Mouse (Mus musculus): ENCODE data around the gene Ssr4. TPM values are rescaled to one million over a fixed set of nuclear protein-coding genes. Genes with fewer than 3 reads are reported as not detected.

Gene Ssr4
- polyA plus RNA-seq, 1 experiment from 2014 or later = 400 TPM

DNA sequence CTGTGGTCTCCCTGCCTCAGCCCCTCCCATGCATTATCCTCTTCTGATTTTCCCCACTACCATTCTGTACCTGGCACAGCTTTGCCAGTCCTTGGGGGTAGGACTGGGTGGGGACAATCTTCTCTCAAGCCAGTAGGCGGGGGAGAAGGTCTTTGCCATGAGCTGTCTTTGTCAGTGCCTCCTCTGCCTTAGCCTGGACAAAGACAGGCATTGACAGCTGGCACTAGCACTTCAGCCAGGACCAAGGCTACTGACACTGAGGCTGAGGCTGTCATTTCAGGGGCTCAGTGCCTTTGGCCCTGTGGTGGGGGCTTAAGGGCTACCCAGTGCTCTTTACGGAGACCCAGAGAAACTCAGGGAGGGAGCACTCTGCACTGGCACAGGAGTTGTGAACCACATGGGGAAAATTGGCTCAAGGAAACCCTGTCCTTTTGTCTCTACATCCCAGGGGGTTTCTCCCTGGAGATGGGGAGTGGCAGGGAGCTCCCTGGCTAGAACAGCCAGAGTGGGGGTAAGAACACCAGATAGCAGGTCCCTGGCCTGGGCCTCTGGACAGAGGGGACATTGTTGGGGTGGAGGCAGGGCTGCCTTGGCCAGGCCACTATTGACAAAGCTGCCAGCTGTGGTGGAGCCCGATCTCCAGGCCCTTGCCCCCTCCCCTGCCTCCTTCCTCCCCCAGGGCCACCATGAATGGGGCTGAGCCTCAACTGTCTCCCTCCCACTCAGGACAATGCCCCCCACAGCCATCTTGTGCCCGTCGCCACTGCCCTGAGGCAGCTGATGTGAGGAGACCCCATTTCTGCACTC, 30.3 kb upstream of the Ssr4 start, which contains the start of gene Plxnb3:
TSS of gene Plxnb3 (plus strand) at position 757 of the 807 bp plus-strand sequence.
- DNase-seq (ENCODE audit: low spot score) = no peak
- no peak within 1 kb of the TSS for H3K4me2 ChIP-seq (replicated peaks; ENCODE audit: low read depth)
- no peak within 1 kb of the TSS for H3K9ac ChIP-seq (ENCODE audit: low read length)
- H3K36me3 ChIP-seq (ENCODE audit: control insufficient read depth, insufficient read depth, low read length) = no peaks in the 10 kb centered on the region
- no peak within 1 kb of the TSS for H3K27ac ChIP-seq (replicated peaks)
- TF ChIP-seq CTCF (IDR thresholded peaks at IDR 0.05; ENCODE audit: low read depth) (no peak), EP300 (optimal IDR thresholded peaks at IDR 0.05) (no peak)
- H3K4me1 ChIP-seq (replicated peaks; ENCODE audit: control insufficient read depth, insufficient read depth) = no peaks in the 10 kb centered on the region
- H3K27me3 ChIP-seq (ENCODE audit: control insufficient read depth, insufficient read depth, low read length) = no peaks in the 10 kb centered on the region
- ATAC-seq (ENCODE audit: low FRiP score, low TSS enrichment) = no peak
- 77% methylated on average over 5 of the region's 5 CpGs for WGBS
- H3K4me3 ChIP-seq (ENCODE audit: low read depth, low read length) = no peak within 1 kb of the TSS
- H3K9me3 ChIP-seq (ENCODE audit: control insufficient read depth, low read length) = no peaks in the 10 kb centered on the region

DNA sequence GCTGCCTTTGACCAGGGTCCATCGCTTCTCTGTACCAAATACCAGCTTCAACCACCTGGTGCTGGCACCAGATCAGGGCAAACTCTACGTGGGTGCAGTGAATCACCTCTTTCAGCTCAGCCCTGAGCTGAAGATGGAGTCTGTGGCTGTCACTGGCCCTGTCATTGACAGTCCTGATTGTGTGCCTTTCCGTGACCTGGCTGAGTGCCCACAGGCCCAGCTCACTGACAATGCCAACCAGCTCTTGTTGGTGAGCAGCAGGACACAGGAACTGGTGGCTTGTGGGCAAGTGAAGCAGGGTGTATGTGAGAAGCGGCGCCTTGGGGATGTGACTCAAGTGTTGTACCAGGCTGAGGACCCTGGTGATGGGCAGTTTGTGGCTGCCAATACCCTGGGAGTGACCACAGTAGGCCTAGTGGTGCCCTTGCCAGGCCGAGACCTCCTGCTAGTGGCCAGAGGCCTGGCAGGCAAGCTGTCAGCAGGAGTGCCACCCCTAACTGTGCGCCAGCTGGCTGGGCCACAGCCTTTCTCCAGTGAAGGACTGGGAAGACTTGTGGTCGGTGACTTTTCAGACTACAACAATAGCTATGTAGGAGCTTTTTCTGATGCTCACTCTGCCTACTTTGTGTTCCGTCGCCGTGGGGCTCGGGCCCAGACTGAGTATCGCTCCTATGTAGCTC, 28.1 kb upstream of the Ssr4 start:
- Histone ChIP-seq H3K9ac (ENCODE audit: low read length) (no peak overlapping the region), H3K4me1 (replicated peaks; ENCODE audit: control insufficient read depth, insufficient read depth) (no peaks in the 10 kb centered on the region), H3K4me3 (ENCODE audit: low read depth, low read length) (no peak overlapping the region), H3K36me3 (ENCODE audit: control insufficient read depth, insufficient read depth, low read length) (no peaks in the 10 kb centered on the region), H3K27me3 (ENCODE audit: control insufficient read depth, insufficient read depth, low read length) (no peaks in the 10 kb centered on the region), H3K4me2 (replicated peaks; ENCODE audit: low read depth) (no peak overlapping the region), H3K27ac (replicated peaks) (no peak overlapping the region), H3K9me3 (ENCODE audit: control insufficient read depth, low read length) (no peaks in the 10 kb centered on the region)
- 86% methylated on average over 13 of the region's 13 CpGs for WGBS
- no peak for DNase-seq (ENCODE audit: low spot score)
- no peak for TF ChIP-seq EP300 (optimal IDR thresholded peaks at IDR 0.05)
- TF ChIP-seq CTCF (IDR thresholded peaks at IDR 0.05; ENCODE audit: low read depth) = no peak
- ATAC-seq (ENCODE audit: low FRiP score, low TSS enrichment) = no peak

DNA sequence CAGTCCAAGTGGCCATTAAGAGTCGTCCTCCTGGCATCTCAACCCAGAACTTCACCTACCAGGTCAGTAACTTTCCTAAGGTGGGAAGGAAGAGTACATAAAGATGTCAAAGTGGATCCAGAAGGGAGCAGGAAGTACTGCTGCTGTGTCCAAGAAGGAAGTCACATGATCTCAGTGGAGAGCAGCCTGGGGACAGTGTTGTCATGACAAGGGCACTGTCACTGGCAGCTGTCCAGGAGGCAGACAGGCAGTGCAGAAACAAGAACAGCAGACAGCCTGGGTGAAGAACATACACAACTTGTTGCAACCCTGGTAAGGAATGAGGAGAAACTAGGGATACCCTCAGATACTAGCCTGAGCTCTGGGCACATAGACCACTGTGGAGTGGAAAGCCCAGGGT, 21.5 kb upstream of the Ssr4 start:
- no peaks in the 10 kb centered on the region for H3K27me3 ChIP-seq (ENCODE audit: control insufficient read depth, insufficient read depth, low read length)
- H3K9ac ChIP-seq (ENCODE audit: low read length) = no peak overlapping the region
- no peaks in the 10 kb centered on the region for H3K36me3 ChIP-seq (ENCODE audit: control insufficient read depth, insufficient read depth, low read length)
- H3K27ac ChIP-seq (replicated peaks) = no peak overlapping the region
- no peaks in the 10 kb centered on the region for H3K9me3 ChIP-seq (ENCODE audit: control insufficient read depth, low read length)
- ATAC-seq (ENCODE audit: low FRiP score, low TSS enrichment) (no peak), DNase-seq (ENCODE audit: low spot score) (no peak)
- TF ChIP-seq CTCF (IDR thresholded peaks at IDR 0.05; ENCODE audit: low read depth) = no peak
- TF ChIP-seq EP300 (optimal IDR thresholded peaks at IDR 0.05) = no peak
- no peak overlapping the region for H3K4me3 ChIP-seq (ENCODE audit: low read depth, low read length)
- 44% methylated on average over 1 of the region's 1 CpGs for WGBS
- H3K4me2 ChIP-seq (replicated peaks; ENCODE audit: low read depth) = no peak overlapping the region
- H3K4me1 ChIP-seq (replicated peaks; ENCODE audit: control insufficient read depth, insufficient read depth) = no peaks in the 10 kb centered on the region

DNA sequence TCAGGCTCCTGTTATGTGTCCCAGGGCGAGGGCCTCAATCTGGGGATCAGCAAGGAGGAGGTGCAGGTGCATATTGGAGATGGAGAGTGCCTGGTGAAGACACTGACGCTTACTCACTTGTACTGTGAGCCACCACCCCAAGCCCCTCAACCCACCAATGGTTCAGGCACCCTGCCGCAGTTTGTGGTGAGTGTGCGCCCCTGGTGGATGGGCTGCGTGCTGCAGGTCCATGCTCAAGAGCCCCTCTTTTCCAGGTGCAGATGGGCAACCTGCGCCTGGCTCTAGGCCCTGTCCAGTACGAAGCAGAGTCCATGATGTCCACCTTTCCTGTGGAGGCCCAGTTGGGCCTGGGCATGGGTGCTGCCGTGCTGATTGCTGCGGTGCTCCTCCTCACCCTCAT, 19.6 kb upstream of the Ssr4 start:
- H3K27me3 ChIP-seq (ENCODE audit: control insufficient read depth, insufficient read depth, low read length) = no peaks in the 10 kb centered on the region
- H3K4me1 ChIP-seq (replicated peaks; ENCODE audit: control insufficient read depth, insufficient read depth) = no peaks in the 10 kb centered on the region
- H3K36me3 ChIP-seq (ENCODE audit: control insufficient read depth, insufficient read depth, low read length) = no peaks in the 10 kb centered on the region
- ATAC-seq (ENCODE audit: low FRiP score, low TSS enrichment) (no peak), DNase-seq (ENCODE audit: low spot score) (peak; percentile 27)
- H3K4me3 ChIP-seq (ENCODE audit: low read depth, low read length) = no peak overlapping the region
- H3K27ac ChIP-seq (replicated peaks) = no peak overlapping the region
- no peak overlapping the region for H3K9ac ChIP-seq (ENCODE audit: low read length)
- WGBS = 65% methylated on average over 9 of the region's 9 CpGs
- no peak overlapping the region for H3K4me2 ChIP-seq (replicated peaks; ENCODE audit: low read depth)
- TF ChIP-seq CTCF (IDR thresholded peaks at IDR 0.05; ENCODE audit: low read depth) (peak; percentile 66), EP300 (optimal IDR thresholded peaks at IDR 0.05) (no peak)
- H3K9me3 ChIP-seq (ENCODE audit: control insufficient read depth, low read length) = no peaks in the 10 kb centered on the region

DNA sequence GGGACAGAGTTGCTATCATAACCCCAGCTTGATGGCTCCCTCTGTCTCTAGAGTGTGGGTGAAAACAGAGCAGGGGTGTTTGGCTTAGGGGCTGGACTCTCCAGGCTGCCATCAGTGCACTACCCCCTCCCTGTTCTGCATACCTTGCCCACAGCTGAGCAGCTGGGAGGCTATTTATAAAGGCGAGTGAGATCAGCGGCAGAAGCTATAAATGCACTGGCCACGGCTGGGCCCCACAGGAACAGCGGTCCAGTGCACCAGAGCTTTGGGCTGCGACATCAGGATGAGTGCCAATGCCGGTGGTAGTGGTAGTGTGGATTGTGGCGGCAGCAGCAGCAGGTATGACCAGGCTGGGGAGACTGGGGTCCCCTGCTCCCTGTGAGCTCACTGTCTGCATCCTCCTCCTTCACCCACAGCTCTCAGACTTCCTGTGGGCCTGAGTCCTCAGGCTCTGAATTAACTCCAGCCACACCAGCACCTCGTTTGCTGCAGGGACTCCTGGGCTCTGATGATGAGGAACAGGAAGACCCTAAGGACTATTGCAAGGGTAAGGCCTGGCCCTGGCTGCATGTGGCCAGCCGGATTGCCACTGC, 12.6 kb upstream of the Ssr4 start, which contains the start of gene Srpk3:
TSS of gene Srpk3 (plus strand) at position 238 of the 593 bp plus-strand sequence.
- WGBS = 41% methylated on average over 8 of the region's 9 CpGs
- no peak for DNase-seq (ENCODE audit: low spot score)
- Histone ChIP-seq H3K4me3 (ENCODE audit: low read depth, low read length) (no peak within 1 kb of the TSS), H3K4me2 (replicated peaks; ENCODE audit: low read depth) (no peak within 1 kb of the TSS), H3K4me1 (replicated peaks; ENCODE audit: control insufficient read depth, insufficient read depth) (no peaks in the 10 kb centered on the region), H3K27me3 (ENCODE audit: control insufficient read depth, insufficient read depth, low read length) (no peaks in the 10 kb centered on the region), H3K27ac (replicated peaks) (peak within 1 kb of the TSS; percentile 24; the same call in 1 of the 2 replicates), H3K36me3 (ENCODE audit: control insufficient read depth, insufficient read depth, low read length) (no peaks in the 10 kb centered on the region), H3K9me3 (ENCODE audit: control insufficient read depth, low read length) (no peaks in the 10 kb centered on the region), H3K9ac (ENCODE audit: low read length) (no peak within 1 kb of the TSS)
- no peak for TF ChIP-seq CTCF (IDR thresholded peaks at IDR 0.05; ENCODE audit: low read depth)
- no peak for TF ChIP-seq EP300 (optimal IDR thresholded peaks at IDR 0.05)
- ATAC-seq (ENCODE audit: low FRiP score, low TSS enrichment) = peak; percentile 12; the same call in 1 of the 2 replicates

Data from stomach, postnatal 0 days (tissue).